Mouse (Mus musculus) liver, embryonic 12.5 days (tissue): Measurements from ENCODE around the gene Hsd17b2. TPM values are rescaled to one million over a fixed set of nuclear protein-coding genes. Genes with fewer than 3 reads are reported as not detected.
A peak's percentile ranks its signal among the peaks of the same experiment; 100 is the strongest.

ENCODE experiments used
- ATAC-seq: fragments of 200-750 bp; cut with Nextera tagmentation; 2 replicates; pipeline ENCODE4 v1.8.0; 2017; ENCODE audit warnings: moderate number of reproducible peaks, mild to moderate bottlenecking, moderate library complexity
- H3K27ac ChIP-seq: fragments of 300-500 bp; sonication (generic); 2 replicates; pipeline ENCODE4 v1.5.1; 2016; ENCODE audit warnings: mild to moderate bottlenecking
- H3K27me3 ChIP-seq: fragments of 300-500 bp; sonication (generic); replicated peaks from 2 replicates; pipeline ENCODE4 v1.6.1; 2016; ENCODE audit warnings: mild to moderate bottlenecking, moderate library complexity
- H3K36me3 ChIP-seq: fragments of 300-500 bp; sonication (generic); 2 replicates; pipeline ENCODE4 v1.6.1; 2016; ENCODE audit warnings: mild to moderate bottlenecking, moderate library complexity
- H3K4me1 ChIP-seq: fragments of 300-500 bp; sonication (generic); 2 replicates; pipeline ENCODE4 v1.6.1; 2016
- H3K4me2 ChIP-seq: fragments of 300-500 bp; sonication (generic); 2 replicates; pipeline ENCODE4 v1.6.1; 2016; ENCODE audit warnings: mild to moderate bottlenecking, moderate library complexity
- H3K4me3 ChIP-seq: fragments of 300-500 bp; sonication (generic); 2 replicates; pipeline ENCODE4 v1.5.1; 2016; ENCODE audit warnings: mild to moderate bottlenecking, moderate library complexity
- H3K9ac ChIP-seq: fragments of 300-500 bp; sonication (generic); 2 replicates; pipeline ENCODE4 v1.6.1; 2016; ENCODE audit warnings: mild to moderate bottlenecking, moderate library complexity
- H3K9me3 ChIP-seq: fragments of 300-500 bp; sonication (generic); replicated peaks from 2 replicates; pipeline ENCODE4 v1.6.1; 2016; ENCODE audit warnings: mild to moderate bottlenecking, moderate library complexity
- WGBS: fragments of 180-500 bp; shearing (Covaris S2); methylation state at CpG from one replicate; pipeline ENCODE4 v1.1.7; 2016; ENCODE audit not compliant: insufficient replicate concordance; 5-methylcytosine and 5-hydroxymethylcytosine counted together
- polyA plus RNA-seq: library from polyadenylated mRNA; unstranded; fragments of >200 nt; fragmentation: Nextera tagmentation; extraction: Ambion mirVana; gene quantifications from 2 replicates; pipeline ENCODE4 v1.2.1, GENCODE M21; 2016

Gene Hsd17b2
- polyA plus RNA-seq, 1 experiment from 2014 or later, result 20.9 TPM

DNA sequence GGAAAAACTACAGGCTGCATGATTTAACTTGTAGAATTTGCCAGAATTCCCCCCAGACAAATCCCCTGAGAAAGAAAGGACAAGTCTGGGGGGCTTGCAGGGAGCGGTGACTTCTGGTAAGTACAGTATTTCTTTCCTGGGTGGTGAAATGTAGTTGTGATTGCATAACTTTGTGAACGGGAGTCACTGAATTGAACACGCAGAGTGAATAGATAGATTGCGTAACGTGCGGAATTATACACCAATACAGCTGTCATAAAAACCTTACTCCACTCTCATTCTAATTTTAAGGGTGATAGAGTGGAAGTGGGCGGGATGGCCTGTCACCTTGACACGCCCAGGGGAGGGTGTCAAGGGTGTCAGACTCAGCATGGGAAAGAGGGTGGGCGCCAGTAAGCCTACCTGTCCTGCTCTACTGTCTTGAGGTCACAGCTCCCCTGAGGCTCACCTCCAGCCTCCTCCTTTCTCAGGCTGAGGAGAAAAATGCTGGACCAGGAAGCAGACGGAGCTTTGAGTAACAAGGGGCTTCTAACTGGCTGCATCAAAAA, 17.7 kb upstream of the Hsd17b2 start:
- no peak overlapping the region for H3K4me2 ChIP-seq
- no peaks in the 10 kb centered on the region for H3K27me3 ChIP-seq
- no peaks in the 10 kb centered on the region for H3K36me3 ChIP-seq
- WGBS, result 70% methylated on average over 10 of the region's 10 CpGs
- no peaks in the 10 kb centered on the region for H3K4me1 ChIP-seq
- no peaks in the 10 kb centered on the region for H3K9me3 ChIP-seq
- no peak overlapping the region for H3K4me3 ChIP-seq
- H3K9ac ChIP-seq, result no peak overlapping the region
- no peak overlapping the region for H3K27ac ChIP-seq
- no peak for ATAC-seq

DNA sequence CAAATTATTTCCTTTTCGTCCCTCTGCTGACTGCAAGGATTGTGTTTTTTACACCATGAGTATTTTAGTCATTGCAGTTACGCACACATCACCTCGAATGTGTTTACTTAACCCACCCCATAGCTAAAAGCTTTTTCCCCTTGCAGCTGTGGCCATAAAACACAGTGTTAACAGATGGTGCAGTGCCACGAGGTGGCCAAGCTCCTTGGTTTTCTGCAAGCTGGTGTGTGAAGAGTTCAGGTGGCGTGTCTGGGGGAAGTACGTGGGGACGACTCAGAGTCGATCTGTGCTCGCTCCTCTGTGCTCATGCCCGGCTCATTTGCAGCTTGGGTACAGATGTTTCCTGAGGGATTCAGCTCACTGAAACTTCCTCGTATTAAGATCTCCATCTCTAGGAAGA, 17.2 kb upstream of the Hsd17b2 start:
- no peak for ATAC-seq
- Histone ChIP-seq H3K4me3 (no peak overlapping the region), H3K4me1 (no peaks in the 10 kb centered on the region), H3K9ac (no peak overlapping the region), H3K27ac (no peak overlapping the region), H3K4me2 (no peak overlapping the region), H3K27me3 (no peaks in the 10 kb centered on the region), H3K9me3 (no peaks in the 10 kb centered on the region), H3K36me3 (no peaks in the 10 kb centered on the region)
- 40% methylated on average over 11 of the region's 11 CpGs for WGBS

DNA sequence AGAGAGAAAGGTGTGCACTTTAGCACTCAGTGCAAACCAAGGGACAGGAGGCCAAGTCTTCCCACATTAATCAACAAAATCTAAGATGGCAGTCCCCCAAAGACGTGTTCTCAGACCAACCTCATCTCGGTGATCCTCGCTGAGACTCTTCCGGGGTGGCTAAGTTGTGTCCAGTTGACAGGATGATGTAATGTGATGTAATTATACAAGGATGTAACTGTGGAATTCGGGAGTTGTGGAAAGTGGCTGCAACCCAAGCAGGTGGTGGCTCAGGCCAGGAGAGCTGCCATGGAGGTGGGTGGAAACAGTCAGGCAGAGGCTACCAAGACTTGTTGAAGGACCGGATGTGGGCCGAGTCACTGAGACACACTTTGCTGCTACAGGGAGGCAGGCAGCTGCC, 13.8 kb upstream of the Hsd17b2 start:
- H3K27ac ChIP-seq, result no peak overlapping the region
- no peaks in the 10 kb centered on the region for H3K27me3 ChIP-seq
- no peak overlapping the region for H3K4me3 ChIP-seq
- no peak overlapping the region for H3K4me2 ChIP-seq
- H3K9me3 ChIP-seq, result no peaks in the 10 kb centered on the region
- WGBS, result 70% methylated on average over 7 of the region's 7 CpGs
- no peaks in the 10 kb centered on the region for H3K36me3 ChIP-seq
- ATAC-seq, result no peak
- no peaks in the 10 kb centered on the region for H3K4me1 ChIP-seq
- no peak overlapping the region for H3K9ac ChIP-seq

DNA sequence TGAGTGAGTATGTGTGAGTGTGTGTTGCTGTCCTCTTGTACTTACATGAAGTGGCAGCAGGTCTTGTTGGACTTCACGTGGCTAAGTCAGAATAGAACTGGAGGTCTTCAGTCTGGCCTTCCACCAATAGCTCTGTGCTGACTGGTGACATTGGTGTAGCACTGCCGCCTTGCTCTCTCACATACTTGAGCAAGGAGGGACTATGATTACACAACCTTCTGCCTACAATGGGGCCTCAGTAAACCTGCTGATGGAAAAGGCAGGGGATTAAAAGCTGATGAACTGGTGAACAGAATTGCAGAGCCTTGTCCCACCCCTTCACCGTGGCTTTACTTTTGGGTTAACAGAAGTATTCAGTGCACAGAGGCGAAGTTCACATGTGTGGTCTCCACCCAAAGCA, 9.6 kb upstream of the Hsd17b2 start:
- Histone ChIP-seq H3K4me2 (no peak overlapping the region), H3K9ac (no peak overlapping the region), H3K4me3 (no peak overlapping the region), H3K9me3 (no peaks in the 10 kb centered on the region), H3K27ac (no peak overlapping the region), H3K27me3 (no peaks in the 10 kb centered on the region), H3K36me3 (no peaks in the 10 kb centered on the region), H3K4me1 (no peaks in the 10 kb centered on the region)
- WGBS, result 64% methylated on average over 4 of the region's 4 CpGs
- ATAC-seq, result no peak

DNA sequence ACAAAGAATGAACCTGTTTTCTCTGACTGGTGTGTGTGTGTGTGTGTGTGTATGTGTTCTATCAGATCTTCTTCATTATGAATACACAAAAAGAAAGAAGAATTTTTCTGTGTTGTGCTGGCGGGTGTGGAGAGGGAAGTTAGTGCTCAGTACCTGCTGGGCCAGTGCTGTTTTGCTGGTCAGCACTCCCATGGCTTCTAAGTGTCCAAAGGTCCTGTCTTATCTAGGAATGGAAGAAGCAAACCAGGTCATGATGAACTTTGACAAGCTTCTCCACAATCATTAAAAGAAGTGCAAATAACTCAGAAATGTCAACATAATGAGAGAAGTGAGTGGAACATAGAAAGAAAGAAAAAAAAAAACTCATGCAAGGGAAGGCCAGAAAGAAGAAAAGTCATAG, 6.1 kb upstream of the Hsd17b2 start:
- no peak overlapping the region for H3K4me2 ChIP-seq
- H3K9ac ChIP-seq, result no peak overlapping the region
- no peaks in the 10 kb centered on the region for H3K4me1 ChIP-seq
- no peak overlapping the region for H3K27ac ChIP-seq
- 42% methylated on average over 1 of the region's 1 CpGs for WGBS
- no peaks in the 10 kb centered on the region for H3K27me3 ChIP-seq
- no peaks in the 10 kb centered on the region for H3K36me3 ChIP-seq
- H3K4me3 ChIP-seq, result no peak overlapping the region
- no peak for ATAC-seq
- H3K9me3 ChIP-seq, result no peaks in the 10 kb centered on the region

DNA sequence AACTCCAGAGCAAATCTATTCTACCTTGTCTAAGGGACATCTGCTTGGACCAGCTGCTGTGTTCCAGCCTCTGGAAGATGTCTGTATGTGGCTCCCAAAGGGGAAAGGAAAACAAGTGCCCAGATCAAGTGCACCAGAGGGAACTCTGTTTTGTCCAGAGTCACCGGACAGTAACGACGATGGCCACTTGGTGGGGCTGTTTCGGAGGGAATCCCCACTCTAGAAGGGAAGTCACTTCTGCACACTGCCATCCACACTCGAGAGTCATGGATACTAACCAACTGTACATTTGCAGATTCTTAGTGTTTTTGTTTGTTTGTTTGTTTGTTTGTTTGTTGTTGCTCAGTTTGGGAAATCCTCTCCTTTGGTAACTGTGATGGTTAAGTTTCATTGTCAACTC, 4.5 kb upstream of the Hsd17b2 start:
- H3K4me3 ChIP-seq, result no peak overlapping the region
- ATAC-seq, result no peak
- 22% methylated on average over 5 of the region's 5 CpGs for WGBS

DNA sequence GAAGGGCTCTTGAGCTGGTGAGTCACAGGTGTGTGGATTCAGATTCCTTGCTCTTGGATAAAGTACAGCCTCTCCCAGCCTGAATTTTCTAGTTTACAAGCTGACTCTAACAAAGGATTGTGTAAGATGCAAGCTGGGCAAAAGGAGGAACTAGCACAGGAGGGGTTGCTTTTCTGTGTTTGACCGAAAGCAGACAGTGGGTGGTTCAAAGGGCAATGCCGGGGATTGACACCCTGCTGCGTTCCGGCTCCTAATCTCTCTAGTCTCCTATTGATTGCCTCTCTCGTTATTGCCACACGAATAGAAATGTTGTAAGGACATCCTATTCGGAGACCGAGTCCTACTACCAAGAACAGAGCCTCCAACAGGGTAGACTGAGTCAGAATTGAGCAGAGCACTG, 1.0 kb upstream of the Hsd17b2 start:
- H3K27ac ChIP-seq, result peak overlapping the region; percentile 37
- ATAC-seq, result peak; percentile 53; the same call in 1 of the 2 replicates
- 0 out of 2 replicates have a peak, but pooled peaks cover 4% of the 10 kb centered on the region for H3K4me1 ChIP-seq
- no peak overlapping the region for H3K4me3 ChIP-seq
- no peaks in the 10 kb centered on the region for H3K27me3 ChIP-seq
- H3K9ac ChIP-seq, result no peak overlapping the region
- 55% methylated on average over 8 of the region's 8 CpGs for WGBS
- no peaks in the 10 kb centered on the region for H3K9me3 ChIP-seq
- H3K4me2 ChIP-seq, result peak overlapping the region; percentile 37
- H3K36me3 ChIP-seq, result no peaks in the 10 kb centered on the region

More for the DNA sequence above, 4.5 kb upstream of the Hsd17b2 start:
- Histone ChIP-seq H3K4me1 (0 out of 2 replicates have a peak, but pooled peaks cover 4% of the 10 kb centered on the region), H3K27ac (no peak overlapping the region), H3K9ac (no peak overlapping the region), H3K36me3 (no peaks in the 10 kb centered on the region), H3K4me2 (no peak overlapping the region), H3K27me3 (no peaks in the 10 kb centered on the region), H3K9me3 (no peaks in the 10 kb centered on the region)

DNA sequence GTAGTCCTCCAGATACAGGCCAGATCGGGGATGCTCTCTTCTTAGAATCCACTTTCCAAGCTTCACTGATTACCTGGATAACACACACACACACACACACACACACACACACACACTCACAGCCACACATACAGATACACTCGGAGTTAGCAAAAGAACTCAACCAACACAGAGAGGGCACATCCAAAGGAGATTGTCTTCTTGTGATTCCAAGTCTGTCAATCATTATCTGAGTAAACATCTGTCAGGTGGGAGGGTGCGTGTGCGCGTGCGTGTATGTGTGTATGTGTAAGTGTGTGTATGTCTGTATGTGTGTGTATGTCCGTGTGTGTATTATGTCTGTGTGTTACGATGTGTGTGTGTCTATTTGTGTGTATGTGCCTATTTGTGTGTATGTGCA, 458 bp upstream of the Hsd17b2 start:
- Histone ChIP-seq H3K27ac (peak overlapping the region; percentile 37), H3K4me1 (0 out of 2 replicates have a peak, but pooled peaks cover 4% of the 10 kb centered on the region), H3K9ac (no peak overlapping the region), H3K4me2 (peak overlapping the region; percentile 37), H3K27me3 (no peaks in the 10 kb centered on the region), H3K36me3 (no peaks in the 10 kb centered on the region), H3K4me3 (no peak overlapping the region), H3K9me3 (no peaks in the 10 kb centered on the region)
- no peak for ATAC-seq
- WGBS, result 73% methylated on average over 8 of the region's 8 CpGs

DNA sequence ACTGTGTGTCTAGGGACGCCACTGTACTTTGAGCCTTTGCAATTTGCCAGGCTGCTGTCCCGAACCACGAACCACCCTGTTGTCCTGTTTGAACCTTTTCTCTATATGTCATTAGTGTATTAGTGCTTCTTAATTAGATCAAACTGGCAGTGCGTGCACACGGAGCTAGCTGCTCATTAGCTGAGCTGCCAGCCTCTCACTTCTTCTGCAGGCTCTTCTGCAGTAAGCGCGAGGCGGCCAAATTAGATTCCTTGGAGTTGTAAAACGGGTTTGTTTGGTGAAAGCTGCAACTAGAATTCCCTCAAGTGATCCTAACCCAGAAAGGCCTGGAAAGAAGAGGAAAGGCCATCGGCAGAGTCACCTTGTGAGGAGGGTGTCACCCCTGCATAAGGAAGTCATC, 997 bp downstream of the Hsd17b2 start:
- Histone ChIP-seq H3K9me3 (no peaks in the 10 kb centered on the region), H3K4me2 (peak overlapping the region; percentile 37), H3K4me1 (0 out of 2 replicates have a peak, but pooled peaks cover 4% of the 10 kb centered on the region), H3K27me3 (no peaks in the 10 kb centered on the region), H3K36me3 (no peaks in the 10 kb centered on the region), H3K9ac (peak overlapping the region; percentile 12; the same call in 1 of the 2 replicates), H3K27ac (peak overlapping the region; percentile 30; the same call in 1 of the 2 replicates), H3K4me3 (peak overlapping the region; percentile 7; the same call in 1 of the 2 replicates)
- ATAC-seq, result no peak
- 65% methylated on average over 10 of the region's 10 CpGs for WGBS

DNA sequence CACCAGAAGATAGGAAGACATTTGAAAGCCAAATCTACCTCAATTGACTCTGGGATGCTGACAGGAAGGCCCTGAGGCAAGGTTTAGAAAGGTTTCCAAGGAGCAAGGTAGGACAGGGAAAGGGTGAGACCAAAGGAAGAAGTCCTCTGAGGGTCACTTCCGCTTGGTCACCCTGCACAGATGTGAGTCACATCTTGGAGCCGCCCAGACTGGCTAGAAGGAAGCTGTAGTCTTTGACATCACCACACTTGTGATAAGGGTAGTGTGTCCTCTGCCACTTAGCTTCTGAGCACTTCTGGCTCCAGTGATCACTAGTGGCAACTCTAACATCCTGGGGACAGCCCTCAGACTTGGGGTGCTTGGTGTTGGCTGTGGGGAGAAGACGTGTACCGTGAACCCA, 4.4 kb downstream of the Hsd17b2 start:
- no peak for ATAC-seq
- Histone ChIP-seq H3K4me1 (0 out of 2 replicates have a peak, but pooled peaks cover 4% of the 10 kb centered on the region), H3K9ac (no peak overlapping the region), H3K27me3 (no peaks in the 10 kb centered on the region), H3K36me3 (no peaks in the 10 kb centered on the region), H3K27ac (no peak overlapping the region), H3K4me3 (no peak overlapping the region), H3K9me3 (no peaks in the 10 kb centered on the region), H3K4me2 (no peak overlapping the region)
- WGBS, result 49% methylated on average over 2 of the region's 4 CpGs

DNA sequence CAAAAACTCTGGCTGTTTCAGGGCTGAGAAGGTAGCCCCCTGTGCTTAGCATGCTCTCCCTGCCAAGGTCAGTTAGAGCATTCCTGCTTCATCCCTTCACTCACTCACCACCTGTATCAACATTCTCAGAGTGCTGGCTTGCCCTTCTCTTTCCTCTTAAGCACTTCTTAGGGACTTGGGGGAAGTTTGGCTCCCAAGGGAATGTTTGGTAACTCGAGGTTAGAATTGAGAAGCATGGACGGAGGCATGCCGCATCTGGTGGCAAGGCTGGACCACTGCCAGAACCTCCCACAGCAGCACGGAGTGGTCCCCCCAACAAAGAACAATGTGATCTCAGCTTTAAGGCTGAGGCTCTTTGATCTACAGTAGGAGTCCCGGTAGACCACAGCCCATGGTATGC, 10.5 kb downstream of the Hsd17b2 start:
- Histone ChIP-seq H3K9me3 (no peaks in the 10 kb centered on the region), H3K36me3 (no peaks in the 10 kb centered on the region), H3K27me3 (no peaks in the 10 kb centered on the region), H3K27ac (no peak overlapping the region), H3K4me1 (no peaks in the 10 kb centered on the region), H3K4me3 (no peak overlapping the region), H3K9ac (no peak overlapping the region), H3K4me2 (no peak overlapping the region)
- no peak for ATAC-seq
- 64% methylated on average over 5 of the region's 5 CpGs for WGBS

DNA sequence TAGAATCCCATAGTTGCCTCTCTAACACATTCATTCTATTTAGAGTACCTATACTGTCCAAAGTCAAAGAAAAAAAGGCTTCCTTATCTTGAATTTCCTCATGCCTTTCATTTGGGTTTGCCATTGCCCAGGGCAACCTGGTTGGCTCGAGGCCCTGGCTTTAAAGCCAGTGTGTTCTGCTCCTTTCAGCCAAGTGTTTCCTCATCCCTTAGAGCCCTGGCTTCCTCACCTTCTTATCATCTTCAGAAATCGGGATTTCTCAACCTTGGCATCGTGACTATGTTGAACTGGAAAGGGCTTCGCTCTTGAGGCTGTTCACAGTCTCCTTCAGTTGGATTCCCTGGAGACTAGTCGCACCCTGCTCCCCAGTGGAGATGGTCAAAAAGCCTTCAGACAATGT, 12.9 kb downstream of the Hsd17b2 start:
- no peak for ATAC-seq
- Histone ChIP-seq H3K4me3 (no peak overlapping the region), H3K27ac (no peak overlapping the region), H3K36me3 (no peaks in the 10 kb centered on the region), H3K4me2 (no peak overlapping the region), H3K9ac (no peak overlapping the region), H3K9me3 (no peaks in the 10 kb centered on the region), H3K4me1 (no peaks in the 10 kb centered on the region), H3K27me3 (no peaks in the 10 kb centered on the region)
- WGBS, result 71% methylated on average over 5 of the region's 5 CpGs

DNA sequence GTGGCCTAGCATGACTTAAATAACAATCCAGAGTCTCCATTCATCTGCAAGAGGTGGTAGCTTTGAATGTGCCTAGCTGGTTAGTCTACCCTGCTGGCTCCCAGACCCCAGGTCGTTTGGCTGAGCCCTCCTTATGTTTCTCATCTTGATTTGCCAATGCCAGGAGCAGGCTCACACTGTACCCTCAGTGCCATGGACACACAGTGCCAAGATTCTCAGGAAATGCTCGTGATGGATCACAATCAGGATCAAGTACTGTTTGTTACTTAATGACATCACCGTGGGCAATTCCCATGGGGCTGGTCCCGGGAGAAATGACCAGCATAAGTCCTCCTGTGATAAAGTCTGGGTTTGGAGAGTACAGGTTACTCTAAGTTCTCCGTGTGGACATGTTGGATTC, 14.2 kb downstream of the Hsd17b2 start:
- Histone ChIP-seq H3K4me3 (no peak overlapping the region), H3K4me1 (no peaks in the 10 kb centered on the region), H3K36me3 (no peaks in the 10 kb centered on the region), H3K9ac (no peak overlapping the region), H3K4me2 (no peak overlapping the region), H3K9me3 (no peaks in the 10 kb centered on the region), H3K27me3 (no peaks in the 10 kb centered on the region), H3K27ac (no peak overlapping the region)
- ATAC-seq, result no peak
- 50% methylated on average over 5 of the region's 5 CpGs for WGBS
